Mouse (Mus musculus) yolk sac, embryonic 10.5 days (tissue): Measurements from ENCODE around the gene Ttc28.

Experiments used
- DNase-seq: peaks from one replicate; pipeline ENCODE4 v3.0.0-alpha.2; 2017; ENCODE audit warnings: low spot score

The Ttc28 gene

GRCm38 (mm10) chr5:111287571-111287970 is 408.0 kb downstream of the Ttc28 start:
- no peak for DNase-seq

- DNase-seq, result no peak
Observed at GRCm38 (mm10) chr5:111288486-111288885, 408.9 kb downstream of the Ttc28 start.

DNA sequence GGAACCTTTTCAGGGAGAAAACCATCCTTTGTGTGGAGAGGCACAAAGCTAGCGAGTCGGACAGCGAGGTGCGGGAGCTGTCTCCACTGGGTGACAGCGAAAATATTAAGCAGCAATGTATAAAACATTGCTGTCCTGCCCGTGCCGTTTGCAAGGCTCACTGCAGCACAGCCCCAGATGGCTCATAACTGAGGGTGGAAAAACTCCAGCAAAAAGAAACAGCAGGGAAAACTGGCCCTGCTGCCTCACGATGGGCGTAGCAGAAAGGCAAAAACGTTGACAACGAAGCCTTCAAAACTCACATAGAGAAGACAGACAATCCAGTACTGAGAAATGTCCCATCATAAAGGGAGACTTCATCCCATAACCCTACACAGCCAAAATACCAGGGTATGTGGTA is 410.5 kb downstream of the Ttc28 start:
- DNase-seq, result no peak

- no peak for DNase-seq
Observed at GRCm38 (mm10) chr5:111291639-111292038, 412.0 kb downstream of the Ttc28 start.

GRCm38 (mm10) chr5:111297801-111298200 is 418.2 kb downstream of the Ttc28 start:
- no peak for DNase-seq

DNA sequence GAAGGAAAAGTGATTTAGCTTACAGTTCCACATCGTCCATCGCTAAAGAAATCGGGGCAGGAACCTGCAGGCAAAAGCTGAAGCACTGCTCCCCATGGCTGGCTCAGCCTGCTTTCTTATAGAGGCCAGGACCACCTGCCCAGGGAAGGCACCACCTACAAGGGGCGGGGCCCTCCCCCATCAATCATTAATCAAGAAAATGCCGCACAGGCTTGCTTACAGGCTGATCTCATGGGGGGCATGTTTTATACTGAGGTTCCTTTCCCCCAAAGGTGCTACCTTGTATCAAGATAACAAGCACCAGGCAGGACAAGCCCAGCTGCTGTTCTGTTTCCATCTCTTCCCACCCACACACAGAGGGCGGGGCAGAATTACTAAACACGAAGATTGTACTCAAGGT is 419.1 kb downstream of the Ttc28 start:
- DNase-seq, result peak; percentile 18

DNA sequence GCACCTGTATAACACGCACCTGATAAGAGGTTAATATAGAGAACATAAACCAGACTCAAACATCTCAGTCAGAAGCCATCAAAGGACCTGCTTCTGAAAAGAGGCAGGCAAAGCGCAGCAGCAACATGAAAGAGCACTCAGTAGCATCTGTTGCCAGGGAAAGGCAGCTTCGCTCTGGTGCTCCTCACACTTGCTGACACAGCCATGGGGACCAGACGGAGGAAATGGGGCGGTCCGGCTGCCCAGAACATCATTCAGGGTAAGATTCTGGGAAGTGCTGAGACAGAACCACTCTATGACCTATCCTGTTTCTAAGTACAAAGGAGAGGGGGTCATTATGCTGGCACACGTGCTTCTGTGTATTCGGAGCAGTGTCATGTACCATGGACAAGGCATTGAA is 421.2 kb downstream of the Ttc28 start:
- DNase-seq, result no peak

GRCm38 (mm10) chr5:111301736-111302135 is 422.1 kb downstream of the Ttc28 start:
- no peak for DNase-seq

- DNase-seq, result no peak
Observed at GRCm38 (mm10) chr5:111304730-111305129, 425.1 kb downstream of the Ttc28 start.

- no peak for DNase-seq
Observed at GRCm38 (mm10) chr5:111310185-111310584, 430.6 kb downstream of the Ttc28 start.

- DNase-seq, result no peak
Observed at GRCm38 (mm10) chr5:111313833-111314232, 434.2 kb downstream of the Ttc28 start.

DNA sequence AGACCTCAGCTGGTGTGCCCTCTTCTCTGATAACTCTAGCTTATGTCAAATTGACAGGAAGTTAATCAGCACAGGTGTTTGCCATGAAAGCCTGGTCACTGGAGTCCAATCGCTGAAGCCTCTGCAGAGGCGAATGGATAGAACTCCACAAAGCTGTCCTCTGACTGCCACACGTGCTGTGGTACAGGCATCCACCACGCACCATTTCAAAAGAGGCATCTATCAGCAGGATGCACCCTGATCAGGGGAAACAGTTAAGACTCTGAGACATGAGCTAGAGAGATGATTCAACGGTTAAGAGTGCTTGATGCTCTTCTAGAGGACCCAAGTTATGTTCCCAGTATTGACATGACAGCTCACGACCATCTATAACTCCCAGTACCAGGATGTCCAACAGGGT is 435.5 kb downstream of the Ttc28 start:
- no peak for DNase-seq

- DNase-seq, result no peak
Observed at GRCm38 (mm10) chr5:111317526-111317925, 437.9 kb downstream of the Ttc28 start.

DNA sequence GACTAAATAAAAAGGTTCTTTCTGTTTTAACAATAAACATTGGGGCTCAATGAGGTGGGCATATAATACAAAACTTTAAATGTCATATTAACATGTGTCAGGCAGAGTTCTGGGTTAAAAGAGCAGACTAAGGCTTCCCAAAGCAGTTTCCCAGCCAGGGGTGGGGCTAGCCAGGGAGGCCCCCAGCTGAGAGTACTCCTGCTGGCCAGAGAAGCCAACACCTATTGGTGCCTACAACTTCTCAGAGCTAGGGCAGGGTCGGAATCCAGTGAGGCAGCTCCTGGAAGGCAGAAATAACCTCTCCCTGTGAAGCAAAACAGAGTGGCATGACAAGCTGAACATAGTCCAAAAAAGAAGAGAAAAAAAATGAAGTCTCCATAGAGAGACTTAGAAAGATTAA is 439.3 kb downstream of the Ttc28 start:
- no peak for DNase-seq

DNA sequence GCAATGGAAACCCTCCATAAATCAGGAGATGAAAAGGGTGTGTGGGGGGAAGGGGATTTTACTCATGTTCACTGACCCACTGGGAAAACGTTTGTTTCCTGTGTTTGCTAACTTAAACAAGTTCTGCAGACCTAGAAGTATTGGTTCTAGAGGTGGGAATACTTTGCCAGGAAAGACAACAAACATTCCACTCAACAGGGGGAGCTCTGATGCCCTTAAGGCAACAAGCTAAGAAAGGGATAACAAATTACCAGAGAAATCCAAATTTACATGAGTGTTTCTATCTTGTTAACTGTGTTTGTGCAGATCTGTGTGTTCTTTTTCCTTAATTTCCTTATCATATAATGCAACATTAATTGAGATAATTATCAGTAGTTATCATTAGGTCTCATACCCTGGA is 446.2 kb downstream of the Ttc28 start:
- no peak for DNase-seq

DNA sequence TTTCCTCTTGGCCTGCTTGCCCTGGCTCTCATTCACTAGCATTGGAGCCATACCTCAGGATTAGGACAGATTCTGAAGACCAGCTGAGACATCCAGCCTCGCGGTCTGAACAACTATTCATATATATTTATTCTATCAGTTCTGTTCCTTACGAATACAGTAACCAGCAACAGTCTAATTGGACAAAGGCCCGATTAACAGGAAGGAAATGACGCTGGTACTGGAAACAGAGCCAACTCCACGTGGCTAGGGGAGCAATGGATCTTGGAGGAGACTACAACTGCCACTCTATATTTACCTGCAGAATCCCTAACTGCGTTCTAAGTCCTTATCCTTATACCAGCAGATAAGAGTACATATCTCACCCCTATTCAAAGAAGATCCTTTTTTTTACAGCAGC is 447.8 kb downstream of the Ttc28 start:
- DNase-seq, result no peak

DNA sequence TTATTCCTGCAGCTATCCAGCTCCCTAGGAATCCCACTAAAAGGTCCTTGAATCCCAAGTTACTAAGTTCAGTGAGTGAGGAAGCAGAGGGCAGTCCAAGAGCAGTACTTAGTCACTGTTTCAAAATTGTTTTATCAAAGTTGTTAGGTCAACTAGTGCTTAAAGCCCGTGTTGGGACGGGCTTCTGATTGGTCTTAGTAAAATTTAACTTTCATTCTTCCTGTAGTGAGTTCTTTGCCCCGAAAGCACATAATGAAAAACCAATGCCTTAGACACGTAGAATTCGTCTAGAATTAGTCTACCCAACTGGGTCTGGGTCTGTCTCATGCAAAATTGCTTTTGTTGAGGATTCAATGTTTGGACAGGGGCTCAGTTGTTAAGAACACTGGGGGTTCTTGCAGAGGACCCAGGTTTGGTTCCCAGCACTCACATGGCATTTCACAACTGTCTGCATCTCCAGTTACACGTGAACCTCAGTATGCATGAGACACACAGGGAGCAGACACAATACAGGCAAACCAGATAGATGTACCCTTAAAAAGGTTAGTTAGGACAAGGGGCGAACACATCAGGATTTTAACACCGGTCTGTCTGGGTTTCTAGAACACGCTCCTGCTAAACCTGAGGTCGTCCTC is 450.3 kb downstream of the Ttc28 start:
- no peak for DNase-seq

DNA sequence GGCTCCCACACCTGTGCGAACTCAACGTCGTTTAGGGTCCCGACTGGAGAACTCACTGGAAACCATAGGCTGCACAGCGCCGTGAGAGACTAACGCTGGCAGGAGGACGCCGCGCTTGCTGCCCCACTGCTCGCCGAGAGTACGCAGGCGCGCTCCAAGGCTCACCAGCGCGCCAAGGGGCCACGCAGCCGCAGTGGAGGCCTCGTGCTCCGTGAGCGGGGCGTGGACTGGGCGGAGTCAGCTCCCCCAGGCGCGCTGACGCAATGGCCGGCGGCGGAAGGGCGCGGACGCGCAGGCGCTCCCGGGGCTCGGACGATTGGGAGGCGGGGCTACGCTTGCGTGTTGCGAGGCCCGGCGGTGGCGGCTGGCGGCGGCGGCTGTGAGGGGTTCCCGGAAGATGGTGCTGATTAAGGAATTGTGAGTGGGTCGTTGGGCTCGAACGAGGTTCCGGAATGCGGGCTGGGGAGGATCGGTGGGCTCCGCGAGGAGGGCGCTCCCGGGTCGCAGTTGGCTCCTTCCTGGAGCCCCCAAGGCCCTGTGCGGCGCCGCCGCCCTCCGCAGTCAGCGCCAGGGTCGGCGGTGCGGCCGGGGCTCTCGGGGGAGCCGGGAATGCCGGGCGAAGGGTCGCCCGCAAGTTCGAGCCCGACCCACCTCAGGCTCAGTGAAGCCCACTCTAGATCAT is 451.0 kb downstream of the Ttc28 start, which contains the start of gene Pitpnb:
Gene Pitpnb, plus strand, starts transcription at position 347 of the 682 bp plus-strand sequence.
- DNase-seq, result peak; percentile 96

DNA sequence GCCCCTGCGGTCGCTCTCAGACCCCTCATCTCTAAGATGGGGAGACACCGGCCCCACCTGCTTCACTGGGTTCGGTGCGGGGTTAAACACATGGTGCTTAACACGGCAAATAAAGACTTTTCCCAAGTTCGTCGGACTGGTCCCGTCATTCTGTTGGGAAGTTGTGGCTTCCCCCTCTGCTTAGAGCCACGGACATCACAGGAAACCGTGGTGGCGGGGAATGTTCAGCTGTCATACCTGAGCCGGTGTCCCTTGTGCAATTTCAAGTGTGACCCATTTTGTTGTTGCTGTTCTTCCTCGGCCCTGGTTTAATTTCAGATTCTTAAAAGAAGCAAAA is 451.5 kb downstream of the Ttc28 start:
- DNase-seq, result no peak

DNA sequence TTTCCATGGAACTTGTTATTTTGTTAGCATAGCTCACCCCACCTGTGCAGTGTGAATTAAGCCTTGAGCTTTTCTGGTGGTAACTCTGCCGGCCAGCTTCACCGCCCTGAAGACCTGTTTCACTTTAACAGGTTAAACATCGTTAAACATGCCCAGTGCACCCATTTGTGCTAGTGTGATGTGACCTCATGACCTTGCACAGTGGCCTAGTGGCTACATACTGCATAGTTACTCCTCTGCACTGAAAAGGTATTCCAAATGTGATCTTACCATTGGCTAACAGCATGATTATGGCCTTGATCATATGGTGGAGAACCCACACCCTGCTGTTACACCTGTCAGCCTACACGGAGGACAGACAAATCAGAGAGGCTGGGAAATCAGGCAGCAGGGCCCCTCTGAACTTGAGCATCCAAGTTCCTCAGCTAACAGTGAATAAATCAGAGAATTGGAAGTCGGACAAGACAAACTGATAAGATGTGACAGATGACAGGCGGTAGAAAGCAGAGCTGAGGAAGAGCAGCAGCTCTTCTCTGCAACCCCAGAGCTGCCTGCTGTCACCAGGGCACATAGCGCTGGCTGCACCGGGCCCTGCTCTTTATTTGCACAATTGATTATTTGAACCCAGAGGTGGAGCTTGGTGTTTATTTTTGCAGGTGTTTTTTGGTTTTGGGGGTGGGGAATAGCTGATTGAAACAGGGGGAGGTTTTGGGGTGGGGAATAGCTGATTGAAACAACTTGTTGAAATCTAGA is 456.5 kb downstream of the Ttc28 start:
- DNase-seq, result no peak
